6 mouse cellular contexts compared by ENCODE assay signal in genomic region chr1:130633316-130633715, GRCm38 (mm10). TPM values are rescaled to one million over a fixed set of nuclear protein-coding genes. Genes with fewer than 3 reads are reported as not detected.
"Had no signal": no experiment of that assay in that cellular context is flagged by ENCODE, and none has a peak within 500 bp of the region (broad histone marks: within the 10 kb centered on the region; RNA-seq: fewer than 3 reads in every experiment).

No protein-coding gene starts in this region.

RNA-seq across cellular contexts. Expression of gene Zp3r, which starts 3.9 kb away (rescaled TPM):
- total RNA-seq: layer of hippocampus, adult 2 months; left cerebral cortex, adult 18-20 months; left cerebral cortex, postnatal 10 days; left cerebral cortex, postnatal 4 days; liver, adult 2 months; monocyte, adult 5-6 weeks had no signal

RNA-seq across cellular contexts. Expression of gene C4bp, which starts 28.1 kb away (rescaled TPM):
- total RNA-seq: left cerebral cortex, adult 18-20 months; left cerebral cortex, postnatal 10 days; left cerebral cortex, postnatal 4 days; monocyte, adult 5-6 weeks had no signal
